Mouse (Mus musculus) Muller cell, postnatal 12 days (primary cell): Measurements from ENCODE around the gene Aars2.

Source experiments
- DNase-seq: peaks from one replicate; pipeline ENCODE4 v3.0.0-alpha.2; 2015; ENCODE audit errors: inconsistent ontology term

Gene Aars2

GRCm38 (mm10) chr17:45506700-45507189 lies at the start of gene Aars2:
Gene Aars2 (plus strand): TSS chr17:45506841.
- peak; percentile 95 for DNase-seq

GRCm38 (mm10) chr17:45457487-45457886 lies 49.2 kb upstream of the Aars2 start:
- DNase-seq, result no peak

- DNase-seq, result no peak
These were observed 48.1 kb upstream of the Aars2 start for GRCm38 (mm10) chr17:45458516-45458915.

DNA sequence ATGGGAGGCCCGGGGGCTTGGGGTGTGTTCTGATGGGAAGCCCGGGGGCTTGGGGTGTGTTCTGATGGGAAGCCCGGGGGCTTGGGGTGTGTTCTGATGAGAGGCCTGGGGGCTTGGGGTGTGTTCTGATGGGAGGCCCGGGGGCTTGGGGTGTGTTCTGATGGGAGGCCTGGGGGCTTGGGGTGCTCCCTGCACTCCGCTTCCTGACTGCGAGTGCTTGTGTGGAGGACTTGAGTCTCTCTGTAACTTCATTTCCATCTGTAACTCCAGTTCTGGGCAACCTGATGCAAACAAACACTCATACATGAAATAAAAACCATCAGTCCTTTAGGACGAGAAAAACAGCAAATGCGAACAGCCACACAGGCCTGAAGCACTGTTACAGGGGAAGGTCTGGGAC lies 47.6 kb upstream of the Aars2 start:
- DNase-seq, result no peak

DNA sequence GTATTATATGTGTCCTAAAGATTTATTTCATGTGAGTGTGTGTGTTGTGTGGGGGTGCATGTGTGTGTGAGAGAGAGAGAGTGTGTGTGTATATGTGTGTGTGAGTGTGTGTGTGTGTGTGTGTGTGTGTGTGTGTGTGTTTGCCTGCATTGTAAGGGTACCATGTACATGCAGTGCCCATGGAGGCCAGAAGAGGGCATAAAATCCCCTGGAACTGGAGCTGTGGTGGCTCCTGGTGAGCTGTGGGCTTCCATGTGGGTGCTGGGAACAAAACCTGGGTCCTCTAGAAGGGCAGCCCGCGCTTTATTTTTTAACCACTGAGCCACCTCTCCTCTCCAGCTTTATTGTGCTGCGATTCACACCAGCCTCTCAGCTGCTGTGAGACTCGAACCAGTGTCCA lies 44.1 kb upstream of the Aars2 start:
- DNase-seq, result no peak

GRCm38 (mm10) chr17:45464255-45464654 lies 42.4 kb upstream of the Aars2 start:
- DNase-seq, result no peak

DNA sequence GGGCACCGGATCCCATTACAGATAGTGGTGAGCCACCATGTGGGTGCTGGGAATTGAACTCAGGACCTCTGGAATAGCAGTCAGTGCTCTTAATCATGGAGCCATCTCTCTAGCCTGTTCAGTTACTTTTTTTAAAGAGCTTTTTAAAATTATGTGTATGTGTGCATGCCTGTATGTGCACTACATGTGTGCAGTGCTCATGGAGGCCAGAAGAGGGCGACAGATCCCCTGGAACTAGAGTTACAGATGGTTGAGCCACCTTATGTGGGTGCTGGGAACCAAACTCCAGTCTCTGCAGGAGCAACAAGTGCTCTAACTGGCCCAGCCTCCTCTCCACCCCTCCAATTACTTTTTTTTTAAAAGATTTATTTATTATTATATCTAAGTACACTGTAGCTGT lies 39.9 kb upstream of the Aars2 start:
- DNase-seq, result no peak

DNA sequence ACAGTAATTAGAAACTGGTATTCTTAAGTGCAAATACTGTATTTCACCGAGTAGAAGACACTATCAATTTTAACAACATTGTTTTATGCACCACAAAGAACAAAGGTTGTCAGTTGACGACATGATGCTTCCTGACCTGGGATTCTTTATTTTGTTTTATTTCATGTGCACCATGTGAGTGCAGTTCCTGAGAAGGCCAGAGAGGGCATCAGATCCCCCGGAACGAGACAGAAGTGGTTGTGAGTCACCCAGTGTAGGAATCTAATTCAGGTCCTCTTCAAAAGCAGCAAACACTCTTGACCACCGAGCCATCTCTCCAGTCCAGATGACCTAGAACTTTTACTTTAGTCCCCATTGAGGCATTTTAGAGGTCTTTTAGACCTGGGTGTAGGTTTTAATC lies 38.3 kb upstream of the Aars2 start:
- no peak for DNase-seq

DNA sequence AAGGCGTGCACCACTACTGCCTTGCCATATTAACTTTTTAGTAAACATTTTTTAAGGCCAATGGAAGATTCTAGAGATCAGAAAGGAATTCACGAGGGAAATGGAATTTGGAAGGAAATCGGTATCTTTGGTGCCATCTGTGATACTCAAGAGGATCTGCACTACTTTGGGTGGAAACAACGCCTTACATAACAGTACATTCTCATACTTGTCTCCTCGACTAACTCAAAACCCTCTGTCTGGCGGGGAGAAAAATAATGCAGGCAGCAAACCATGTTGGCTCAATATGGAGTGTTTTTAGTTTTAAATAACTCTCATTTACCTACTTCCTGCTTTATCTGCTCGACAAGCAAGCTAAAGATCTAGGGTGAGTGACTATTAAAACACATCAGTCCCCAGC lies 35.9 kb upstream of the Aars2 start:
- DNase-seq, result no peak

GRCm38 (mm10) chr17:45473667-45474066 lies 33.0 kb upstream of the Aars2 start:
- no peak for DNase-seq

GRCm38 (mm10) chr17:45474146-45474545 lies 32.5 kb upstream of the Aars2 start:
- no peak for DNase-seq

DNA sequence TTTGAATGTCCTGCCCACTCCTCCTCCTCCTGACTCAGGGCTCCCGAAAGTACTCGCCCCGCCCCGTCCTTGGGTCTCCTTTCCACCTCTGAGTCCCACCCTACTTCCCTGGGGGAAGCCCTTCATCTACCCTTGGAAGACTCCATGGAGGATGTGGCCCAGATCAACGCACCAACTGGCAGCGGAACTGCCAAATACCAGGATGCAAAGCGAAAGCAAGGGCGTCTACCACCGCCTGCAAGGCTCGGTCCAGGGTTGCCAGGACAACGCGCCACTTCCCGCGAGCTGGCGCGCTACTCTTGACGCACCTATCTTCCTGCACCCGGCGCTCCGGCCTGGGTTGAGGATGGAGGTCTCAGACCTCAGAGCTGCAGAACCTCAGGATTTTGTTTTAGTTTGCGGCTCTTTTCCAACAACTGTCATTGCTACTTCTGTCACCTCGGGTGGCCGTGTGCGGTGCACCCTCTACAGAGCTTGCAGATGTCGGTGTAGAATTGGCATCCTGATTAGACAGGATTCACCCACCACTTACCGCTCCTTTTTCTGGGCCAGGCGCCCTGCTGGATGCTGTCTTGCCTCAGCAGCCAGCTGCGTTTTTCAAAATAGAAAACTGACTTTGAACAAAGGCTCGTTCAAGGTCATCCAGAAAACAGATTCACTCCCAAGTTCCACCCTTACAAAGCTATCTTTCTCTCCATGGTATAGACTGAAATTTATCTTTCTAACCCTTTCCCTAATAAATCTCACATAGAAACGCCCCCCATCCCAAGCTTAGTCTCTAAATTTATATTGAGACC lies 31.8 kb upstream of the Aars2 start, which contains the start of gene Spats1:
Spats1 (minus strand) TSS at position 747 of the 797 bp plus-strand sequence.
- peak; percentile 69 for DNase-seq

DNA sequence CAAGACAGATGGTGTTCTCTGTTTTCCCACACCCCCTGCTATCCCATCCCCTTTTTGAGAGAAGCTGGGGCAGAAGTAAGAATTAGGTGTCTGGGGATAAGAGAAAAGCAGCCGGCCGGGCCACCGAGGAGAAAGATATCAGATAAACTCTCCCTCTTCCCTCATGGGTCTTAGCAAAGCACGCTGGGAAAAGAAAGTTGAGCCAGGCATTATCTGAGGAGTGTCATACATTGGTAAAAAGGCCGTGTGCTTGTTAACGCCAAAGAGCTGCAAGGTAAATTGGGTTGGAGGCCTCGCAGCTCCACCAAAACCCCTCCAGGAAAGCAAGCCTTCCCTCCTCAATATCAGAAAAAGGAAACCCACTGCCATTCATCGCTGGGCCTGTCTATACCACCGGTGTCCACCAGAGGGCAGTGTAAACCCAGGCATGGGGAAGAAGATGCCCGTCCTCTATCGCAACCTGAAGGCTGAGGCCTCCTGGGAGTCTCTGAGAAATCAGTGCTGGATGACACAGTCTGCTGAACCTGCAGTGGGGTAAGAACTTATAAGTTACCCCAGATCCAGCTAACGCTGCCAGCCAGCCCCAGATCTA lies 28.3 kb upstream of the Aars2 start:
- DNase-seq, result peak; percentile 53

- DNase-seq, result no peak
These were observed 26.2 kb upstream of the Aars2 start for GRCm38 (mm10) chr17:45480429-45480828.

GRCm38 (mm10) chr17:45485581-45485980 lies 21.1 kb upstream of the Aars2 start:
- no peak for DNase-seq

- no peak for DNase-seq
These were observed 19.4 kb upstream of the Aars2 start for GRCm38 (mm10) chr17:45487216-45487615.

- no peak for DNase-seq
These were observed 18.1 kb upstream of the Aars2 start for GRCm38 (mm10) chr17:45488321-45489254.

DNA sequence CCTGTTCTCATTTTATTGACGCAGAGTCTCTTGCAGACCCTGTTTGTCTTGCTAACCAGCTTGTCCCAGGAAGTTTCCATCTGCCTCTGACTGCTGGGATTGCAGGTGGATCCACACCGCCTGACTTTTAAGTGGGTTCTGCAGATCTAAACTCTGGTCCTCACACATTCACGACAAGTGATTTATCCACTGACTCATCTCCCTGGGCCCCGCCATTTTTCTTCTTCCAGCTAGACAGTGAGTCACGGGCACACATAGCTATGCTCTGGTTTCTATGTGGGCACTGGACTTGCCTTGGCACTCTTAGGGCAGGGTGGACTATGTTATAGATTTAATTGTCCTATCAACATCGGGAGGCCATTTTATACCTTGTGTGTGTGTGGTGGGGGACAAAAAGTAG lies 16.9 kb upstream of the Aars2 start:
- DNase-seq, result no peak

DNA sequence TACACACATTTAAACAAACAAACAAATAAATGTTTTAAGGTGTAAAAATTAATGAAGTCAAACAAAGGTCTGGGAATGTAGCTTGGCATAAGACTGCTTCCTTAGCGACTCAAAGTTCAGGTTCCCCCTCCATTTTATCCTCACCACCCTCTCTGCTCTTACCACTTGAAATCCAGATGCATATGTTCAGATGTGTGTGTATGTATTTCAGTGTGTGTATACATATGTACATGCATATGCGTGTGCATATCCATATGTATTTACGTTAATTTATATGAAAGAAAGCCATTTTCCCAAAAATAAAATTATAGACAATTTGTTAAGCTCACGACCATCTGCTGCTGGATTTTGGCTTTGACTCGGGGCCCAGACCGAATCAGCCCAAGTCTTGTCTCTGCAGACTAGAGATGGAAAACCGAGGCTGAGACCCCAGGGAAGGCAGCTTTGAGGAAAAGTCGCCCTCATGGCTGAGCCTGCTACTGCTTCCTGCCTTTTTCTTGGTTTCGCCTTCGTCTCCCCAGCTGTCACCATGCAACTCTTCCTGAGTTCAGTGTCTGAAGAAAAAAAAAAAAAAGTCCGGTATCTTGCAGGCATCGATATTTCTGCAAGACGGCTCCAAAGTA lies 16.0 kb upstream of the Aars2 start:
- no peak for DNase-seq

- DNase-seq, result no peak
These were observed 11.2 kb upstream of the Aars2 start for GRCm38 (mm10) chr17:45495398-45495797.

DNA sequence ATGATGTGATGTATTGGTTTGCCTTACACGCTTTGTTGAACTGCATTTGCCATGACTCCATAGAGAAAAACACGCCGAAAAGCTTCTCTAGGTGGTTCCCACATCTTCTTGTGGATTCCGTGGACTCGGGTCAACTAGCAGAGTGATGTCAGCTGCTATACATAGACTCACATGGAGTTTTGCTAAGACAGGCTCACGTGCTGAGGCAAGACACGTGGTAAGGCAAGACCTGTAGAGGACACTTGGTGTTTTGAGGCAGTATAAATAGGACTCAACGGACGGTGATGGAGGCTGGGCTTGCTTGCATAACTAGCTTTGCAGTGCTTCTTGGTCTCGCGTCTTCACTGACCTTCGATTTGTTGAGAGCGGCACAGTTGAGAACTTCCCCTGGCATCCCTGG lies 8.2 kb upstream of the Aars2 start:
- no peak for DNase-seq

GRCm38 (mm10) chr17:45499516-45499915 lies 7.1 kb upstream of the Aars2 start:
- no peak for DNase-seq
